Mouse (Mus musculus): ENCODE results near the gene Ube2e3.

The Ube2e3 gene

DNA sequence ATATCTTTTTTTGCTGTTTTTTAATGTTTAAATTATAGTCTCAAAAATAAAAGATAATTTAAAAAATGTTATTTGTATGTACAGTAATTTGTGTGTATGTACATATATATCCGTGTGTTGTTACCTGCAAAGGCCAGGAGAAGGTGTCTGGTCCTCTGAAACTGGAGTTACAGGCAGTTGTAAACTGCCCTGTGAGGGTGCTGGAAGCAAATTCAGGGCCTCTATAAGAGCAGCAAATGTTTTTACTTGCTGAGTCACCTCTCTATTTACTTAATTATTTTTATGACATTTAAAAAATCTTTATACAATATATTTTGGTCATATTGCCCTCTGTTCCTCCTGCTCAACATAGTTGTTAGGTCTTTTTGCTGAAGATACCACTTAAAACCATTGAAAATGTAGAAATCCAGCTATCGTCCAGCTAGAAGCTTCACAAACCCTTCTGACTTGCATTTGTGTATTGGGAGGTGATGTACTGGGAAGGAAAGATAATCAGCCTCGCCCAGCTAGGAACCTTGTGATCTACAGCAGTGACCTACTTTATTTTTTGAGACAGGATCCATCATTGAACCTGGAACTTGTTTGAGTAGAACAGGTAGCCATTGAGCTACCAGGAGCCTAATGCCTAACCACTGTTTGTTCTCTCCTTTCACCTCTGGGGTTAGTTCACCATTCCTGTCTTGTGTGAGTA lies 15.0 kb downstream of the Ube2e3 start:
- no peak for DNase-seq (ENCODE audit: low read depth, low spot score)

GRCm38 (mm10) chr2:78886446-78886845 lies 18.5 kb downstream of the Ube2e3 start:
- DNase-seq (ENCODE audit: low read depth, low spot score) = no peak

DNA sequence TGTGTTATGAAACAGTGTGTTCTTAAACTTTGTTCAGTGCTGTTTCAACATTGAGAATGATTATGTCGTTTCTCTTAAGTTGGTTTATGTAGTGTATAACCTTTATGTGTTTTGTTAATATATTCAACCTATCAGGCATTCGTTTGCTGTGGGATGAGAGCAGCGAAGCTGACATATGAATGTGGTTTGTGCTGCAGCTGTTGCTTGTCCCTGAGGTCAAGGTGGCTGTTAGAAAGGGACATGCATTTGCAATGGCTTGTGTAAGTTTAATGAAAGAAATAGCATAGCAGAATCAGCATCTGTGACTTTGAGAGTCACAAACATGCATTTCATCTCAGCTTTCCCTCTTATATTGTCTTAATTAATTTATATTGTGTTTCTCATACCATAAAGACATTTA lies 20.3 kb downstream of the Ube2e3 start:
- DNase-seq (ENCODE audit: low read depth, low spot score) = no peak

DNA sequence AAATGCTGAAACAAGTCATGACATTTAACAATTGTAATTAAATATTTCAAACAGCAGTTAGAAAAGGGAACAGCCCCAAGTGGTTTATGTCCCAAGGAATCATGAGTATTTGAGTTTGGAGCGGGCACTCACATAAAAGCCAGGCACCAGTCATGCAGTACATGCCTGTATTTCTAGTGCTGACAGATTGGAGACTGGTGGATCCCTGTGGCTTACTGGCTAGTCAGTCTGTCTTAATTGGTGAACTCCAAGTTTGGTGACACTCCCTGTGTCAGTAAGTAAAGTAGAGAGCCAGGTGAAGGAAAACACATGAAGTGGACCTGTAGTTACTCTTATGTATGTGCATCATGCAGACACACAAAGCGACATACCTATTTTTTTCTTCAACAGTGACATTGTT lies 27.3 kb downstream of the Ube2e3 start:
- no peak for DNase-seq (ENCODE audit: low read depth, low spot score)

DNA sequence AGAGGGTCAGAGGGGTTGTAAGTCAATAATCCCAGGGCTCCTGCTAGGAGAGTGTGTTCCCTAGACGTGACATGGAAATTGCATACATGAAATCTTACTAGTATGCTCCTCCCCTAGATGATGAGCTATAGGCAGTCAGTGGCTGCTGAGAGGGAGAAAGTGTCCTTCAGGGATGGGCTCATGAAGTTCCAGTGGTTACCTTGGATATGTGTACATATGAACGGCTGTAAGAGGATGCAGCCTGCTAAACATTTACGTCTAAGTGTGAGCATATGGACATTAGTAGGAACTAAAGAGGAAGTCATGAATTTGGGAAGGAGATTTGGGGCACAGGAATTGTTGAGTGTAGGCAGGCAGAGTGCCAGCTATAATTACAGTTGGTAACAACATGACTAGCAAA lies 38.0 kb downstream of the Ube2e3 start:
- no peak for DNase-seq (ENCODE audit: low read depth, low spot score)

DNA sequence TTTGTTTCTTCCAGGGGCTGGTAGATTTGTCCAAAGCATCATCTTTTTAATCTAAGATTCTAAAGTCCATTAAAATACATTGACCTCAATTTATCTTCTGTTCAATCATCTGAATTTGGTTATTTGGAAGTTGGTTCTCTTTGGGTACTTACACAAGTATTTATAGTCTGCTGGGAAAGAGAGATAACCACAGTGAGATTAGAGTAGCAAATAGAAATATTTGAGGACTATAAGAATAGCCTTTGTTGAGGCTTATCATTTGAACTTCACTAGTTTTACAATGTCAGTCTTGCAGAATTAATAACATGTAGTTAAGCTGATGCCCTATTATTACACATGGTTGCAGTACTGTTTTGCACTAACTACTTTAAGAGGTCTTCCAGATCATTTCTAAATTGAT lies 43.6 kb downstream of the Ube2e3 start:
- no peak for DNase-seq (ENCODE audit: low read depth, low spot score)

- peak; percentile 12 for DNase-seq (ENCODE audit: low read depth, low spot score)
Measured at GRCm38 (mm10) chr2:78914861-78915260, 46.9 kb downstream of the Ube2e3 start.

GRCm38 (mm10) chr2:78922980-78923674 lies 55.2 kb downstream of the Ube2e3 start:
- DNase-seq (ENCODE audit: low read depth, low spot score) = no peak

- DNase-seq (ENCODE audit: low read depth, low spot score) = no peak
Measured at GRCm38 (mm10) chr2:78925807-78926206, 57.9 kb downstream of the Ube2e3 start.

GRCm38 (mm10) chr2:78927625-78928024 lies 59.7 kb downstream of the Ube2e3 start:
- no peak for DNase-seq (ENCODE audit: low read depth, low spot score)

DNA sequence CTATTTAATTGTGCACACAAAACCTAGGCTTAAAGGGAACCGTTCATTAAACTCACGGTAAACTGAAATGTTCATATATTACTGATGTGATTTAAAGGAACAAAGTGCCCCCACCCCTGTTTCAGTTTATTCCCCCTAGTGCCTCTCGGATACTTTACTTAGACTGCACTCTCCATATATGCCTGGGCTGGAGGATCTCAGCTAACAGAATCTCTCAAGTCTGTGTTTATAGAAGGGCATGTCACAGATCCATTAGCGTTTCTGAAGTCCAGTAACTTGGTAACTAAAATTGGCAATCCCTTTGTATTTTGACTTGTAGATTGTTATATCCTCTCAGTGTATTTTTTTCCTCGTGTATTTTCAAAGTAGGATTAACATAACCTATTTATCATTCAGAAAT lies 60.2 kb downstream of the Ube2e3 start:
- DNase-seq (ENCODE audit: low read depth, low spot score) = no peak

GRCm38 (mm10) chr2:78931358-78931757 lies 63.4 kb downstream of the Ube2e3 start:
- DNase-seq (ENCODE audit: low read depth, low spot score) = peak; percentile 28

DNA sequence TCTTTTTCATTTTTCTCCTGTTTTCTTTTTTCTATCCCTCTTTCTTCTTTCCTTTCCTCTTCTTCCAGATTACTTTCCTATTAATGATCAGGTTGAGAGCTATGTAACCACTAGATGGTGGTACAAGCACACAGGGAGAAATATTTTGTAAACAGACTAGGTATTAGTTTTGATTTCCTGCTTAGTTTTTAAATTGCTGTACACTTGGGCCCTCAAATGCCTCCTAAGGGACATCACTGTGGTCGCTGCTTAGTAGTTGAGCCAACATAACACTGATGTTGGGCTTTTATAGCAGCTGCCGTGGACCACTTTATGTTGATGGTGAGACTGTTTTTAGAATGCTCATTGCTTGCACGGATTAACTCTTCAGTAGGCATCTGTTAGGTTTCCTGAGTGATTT lies 91.5 kb downstream of the Ube2e3 start:
- no peak for DNase-seq (ENCODE audit: low read depth, low spot score)

DNA sequence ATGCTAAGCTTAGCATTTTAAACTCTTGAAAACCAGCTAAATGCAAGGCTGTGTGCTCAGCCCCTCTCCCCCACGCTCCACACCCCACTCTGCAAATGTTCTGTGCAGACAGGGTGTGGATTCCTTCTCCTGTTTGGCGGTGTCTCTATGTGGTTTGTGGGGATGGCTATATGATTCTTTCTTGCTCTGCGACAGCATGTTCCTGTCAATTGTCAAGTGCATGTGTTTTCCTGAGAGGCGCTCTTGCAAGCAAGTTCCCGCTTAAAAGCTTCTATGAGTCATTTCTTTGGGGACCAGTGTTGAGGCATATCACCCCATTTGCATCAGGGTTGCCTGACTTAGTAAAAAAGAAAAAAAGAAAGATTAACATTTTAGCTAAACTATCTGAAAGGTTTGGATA lies 92.4 kb downstream of the Ube2e3 start:
- no peak for DNase-seq (ENCODE audit: low read depth, low spot score)

DNA sequence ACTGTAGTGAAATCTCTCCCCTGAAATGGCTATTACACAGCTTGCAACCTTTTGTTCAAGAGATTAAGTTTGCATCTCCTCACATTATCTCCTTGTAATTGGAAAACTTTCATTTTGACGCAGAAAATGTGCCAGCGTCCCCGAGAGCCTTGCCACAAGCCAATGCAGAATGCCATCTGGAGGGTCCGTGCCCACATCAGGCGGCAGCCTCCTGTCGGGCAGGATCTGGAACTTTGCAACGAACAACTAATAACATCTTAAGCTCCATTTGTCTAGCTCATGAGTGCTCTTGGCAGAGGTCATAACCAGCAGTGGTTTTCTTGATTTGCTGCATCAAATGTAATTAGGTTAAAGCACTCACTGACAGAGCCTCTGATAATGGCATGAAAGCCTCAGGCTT lies 93.1 kb downstream of the Ube2e3 start:
- DNase-seq (ENCODE audit: low read depth, low spot score) = no peak

GRCm38 (mm10) chr2:78961580-78961979 lies 93.7 kb downstream of the Ube2e3 start:
- no peak for DNase-seq (ENCODE audit: low read depth, low spot score)

- no peak for DNase-seq (ENCODE audit: low read depth, low spot score)
Measured at GRCm38 (mm10) chr2:78964995-78965394, 97.1 kb downstream of the Ube2e3 start.

DNA sequence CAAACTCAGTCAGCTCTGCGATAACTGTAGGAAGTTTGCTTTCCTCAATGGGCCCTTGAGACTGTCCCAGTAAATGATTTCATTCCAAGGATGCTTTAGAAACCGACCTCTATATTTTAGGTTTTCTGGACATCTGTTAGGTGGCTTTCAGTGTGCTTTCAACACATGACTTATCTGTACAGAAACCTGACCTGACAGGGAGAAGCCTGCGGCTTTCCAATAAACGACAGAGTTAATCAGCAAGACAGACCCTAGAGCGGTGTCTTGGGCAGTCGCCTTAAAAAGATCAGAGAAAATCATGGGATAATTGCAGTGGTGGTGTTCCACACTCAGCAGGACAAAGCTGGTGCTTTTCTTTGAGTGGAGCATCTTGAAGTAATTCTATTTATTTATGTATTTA lies 97.5 kb downstream of the Ube2e3 start:
- DNase-seq (ENCODE audit: low read depth, low spot score) = no peak

GRCm38 (mm10) chr2:78970088-78970487 lies 102.2 kb downstream of the Ube2e3 start:
- no peak for DNase-seq (ENCODE audit: low read depth, low spot score)
